Mouse (Mus musculus): ENCODE results near the gene Glipr1. TPM values are rescaled to one million over a fixed set of nuclear protein-coding genes. Genes with fewer than 3 reads are reported as not detected.

Gene Glipr1
- polyA plus RNA-seq, 1 experiment from 2014 or later, result 1.2 TPM

- H3K9ac ChIP-seq, result no peak overlapping the region
- H3K4me3 ChIP-seq, result no peak overlapping the region
- peaks cover 4% of the 10 kb centered on the region; the same call in 1 of the 2 replicates for H3K27me3 ChIP-seq
- no peak overlapping the region for H3K27ac ChIP-seq
- no peaks in the 10 kb centered on the region for H3K36me3 ChIP-seq
- no peak overlapping the region for H3K4me2 ChIP-seq
- WGBS, result 70% methylated on average over 10 of the region's 10 CpGs
- peak; percentile 86 for ATAC-seq (ENCODE audit: low FRiP score)
- H3K9me3 ChIP-seq, result no peaks in the 10 kb centered on the region
- no peaks in the 10 kb centered on the region for H3K4me1 ChIP-seq (replicated peaks)
Observed at GRCm38 (mm10) chr10:111957271-111958045, 45.0 kb downstream of the Glipr1 start.

- WGBS, result 86% methylated on average over 2 of the region's 2 CpGs
- no peak for ATAC-seq (ENCODE audit: low FRiP score)
Observed at GRCm38 (mm10) chr10:111955836-111956235, 46.6 kb downstream of the Glipr1 start.

GRCm38 (mm10) chr10:111949008-111949407, 53.4 kb downstream of the Glipr1 start:
- no peak for ATAC-seq (ENCODE audit: low FRiP score)
- Histone ChIP-seq H3K9ac (no peak overlapping the region), H3K27me3 (no peaks in the 10 kb centered on the region), H3K9me3 (no peaks in the 10 kb centered on the region), H3K36me3 (no peaks in the 10 kb centered on the region), H3K4me1 (replicated peaks) (no peaks in the 10 kb centered on the region), H3K4me2 (no peak overlapping the region), H3K27ac (no peak overlapping the region), H3K4me3 (no peak overlapping the region)
- WGBS, result 43% methylated on average over 4 of the region's 4 CpGs

More at GRCm38 (mm10) chr10:111955836-111956235, 46.6 kb downstream of the Glipr1 start:
- Histone ChIP-seq H3K27ac (no peak overlapping the region), H3K36me3 (no peaks in the 10 kb centered on the region), H3K4me1 (replicated peaks) (no peaks in the 10 kb centered on the region), H3K9me3 (no peaks in the 10 kb centered on the region), H3K27me3 (peaks cover 4% of the 10 kb centered on the region; the same call in 1 of the 2 replicates), H3K4me2 (no peak overlapping the region), H3K4me3 (no peak overlapping the region), H3K9ac (no peak overlapping the region)

- 89% methylated on average over 1 of the region's 1 CpGs for WGBS
- H3K27me3 ChIP-seq, result no peaks in the 10 kb centered on the region
- no peak overlapping the region for H3K4me2 ChIP-seq
- H3K9me3 ChIP-seq, result no peaks in the 10 kb centered on the region
- H3K4me1 ChIP-seq (replicated peaks), result no peaks in the 10 kb centered on the region
- no peak overlapping the region for H3K27ac ChIP-seq
- ATAC-seq (ENCODE audit: low FRiP score), result no peak
- no peaks in the 10 kb centered on the region for H3K36me3 ChIP-seq
- no peak overlapping the region for H3K4me3 ChIP-seq
- no peak overlapping the region for H3K9ac ChIP-seq
Observed at GRCm38 (mm10) chr10:111948041-111948440, 54.4 kb downstream of the Glipr1 start.

- Histone ChIP-seq H3K4me3 (no peak overlapping the region), H3K4me2 (no peak overlapping the region), H3K36me3 (no peaks in the 10 kb centered on the region), H3K4me1 (replicated peaks) (no peaks in the 10 kb centered on the region), H3K27me3 (no peaks in the 10 kb centered on the region), H3K27ac (no peak overlapping the region), H3K9ac (no peak overlapping the region), H3K9me3 (no peaks in the 10 kb centered on the region)
- 87% methylated on average over 3 of the region's 3 CpGs for WGBS
- no peak for ATAC-seq (ENCODE audit: low FRiP score)
Observed at GRCm38 (mm10) chr10:111945563-111945962, 56.9 kb downstream of the Glipr1 start.

- 88% methylated on average over 7 of the region's 7 CpGs for WGBS
- no peaks in the 10 kb centered on the region for H3K27me3 ChIP-seq
- no peaks in the 10 kb centered on the region for H3K4me1 ChIP-seq (replicated peaks)
- no peaks in the 10 kb centered on the region for H3K36me3 ChIP-seq
- no peak overlapping the region for H3K9ac ChIP-seq
- ATAC-seq (ENCODE audit: low FRiP score), result no peak
- no peak overlapping the region for H3K4me3 ChIP-seq
- H3K27ac ChIP-seq, result no peak overlapping the region
- H3K4me2 ChIP-seq, result no peak overlapping the region
- H3K9me3 ChIP-seq, result no peaks in the 10 kb centered on the region
Observed at GRCm38 (mm10) chr10:111943026-111943425, 59.4 kb downstream of the Glipr1 start.

GRCm38 (mm10) chr10:111937146-111937534, 65.3 kb downstream of the Glipr1 start:
- WGBS, result 79% methylated on average over 5 of the region's 5 CpGs
- Histone ChIP-seq H3K4me3 (no peak overlapping the region), H3K4me2 (no peak overlapping the region), H3K9ac (no peak overlapping the region), H3K4me1 (replicated peaks) (peaks cover 19% of the 10 kb centered on the region), H3K27me3 (no peaks in the 10 kb centered on the region), H3K9me3 (no peaks in the 10 kb centered on the region), H3K36me3 (no peaks in the 10 kb centered on the region), H3K27ac (peak overlapping the region; percentile 23; the same call in 1 of the 2 replicates)
- ATAC-seq (ENCODE audit: low FRiP score), result no peak

DNA sequence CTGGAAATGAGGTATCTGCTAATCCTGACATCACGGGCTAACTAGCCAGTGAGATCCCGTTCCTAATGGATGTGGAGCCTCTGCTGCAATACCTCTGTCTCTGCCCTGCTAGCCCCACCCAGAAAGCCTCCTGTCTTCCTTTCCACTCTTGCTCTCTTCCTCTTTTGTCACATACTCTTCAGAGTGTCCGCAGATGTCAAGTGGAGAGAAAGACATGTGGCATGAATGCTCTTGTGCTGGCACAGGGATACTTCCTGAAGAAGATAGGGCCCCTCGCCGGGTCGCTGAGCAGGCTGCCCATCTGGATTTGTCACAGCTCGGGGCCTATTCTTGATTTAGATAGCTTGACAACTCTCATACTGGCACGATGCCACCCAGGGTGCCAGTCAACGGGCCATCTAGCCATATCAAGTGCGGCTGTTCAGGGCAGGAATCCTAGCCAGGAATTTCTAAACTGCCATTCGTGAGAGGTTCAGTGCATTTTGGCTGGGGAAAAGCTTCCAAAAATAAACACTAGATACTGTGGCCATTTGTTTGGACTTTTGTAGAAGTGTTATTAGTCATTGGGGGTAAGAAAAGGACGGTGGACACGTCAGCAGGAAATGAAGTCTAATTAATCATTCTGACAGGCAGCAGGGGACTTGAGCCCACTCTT, 65.8 kb downstream of the Glipr1 start:
- Histone ChIP-seq H3K27ac (peak overlapping the region; percentile 46; the same call in 1 of the 2 replicates), H3K4me2 (no peak overlapping the region), H3K4me1 (replicated peaks) (peaks cover 19% of the 10 kb centered on the region), H3K4me3 (no peak overlapping the region), H3K9me3 (no peaks in the 10 kb centered on the region), H3K27me3 (no peaks in the 10 kb centered on the region), H3K36me3 (no peaks in the 10 kb centered on the region), H3K9ac (no peak overlapping the region)
- ATAC-seq (ENCODE audit: low FRiP score), result peak; percentile 77
- 39% methylated on average over 13 of the region's 13 CpGs for WGBS

DNA sequence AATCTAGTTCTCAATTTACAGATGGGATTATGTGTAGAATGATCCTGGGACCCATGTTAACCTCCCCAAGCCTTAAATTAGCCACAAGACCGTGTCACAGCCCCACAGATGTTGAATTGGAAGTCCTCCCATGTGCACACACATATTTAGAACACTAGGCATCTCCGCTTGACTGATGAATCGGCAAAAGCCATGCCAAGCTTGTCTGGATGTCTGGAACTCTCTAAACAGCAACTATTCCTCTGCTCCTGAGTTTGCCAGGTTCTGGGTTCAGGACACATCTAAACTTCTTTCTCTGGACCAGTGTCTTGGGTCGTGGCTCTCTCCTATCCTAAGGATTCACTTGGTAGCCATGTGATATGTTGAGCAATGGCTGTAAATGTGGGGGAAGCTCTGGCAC, 66.4 kb downstream of the Glipr1 start:
- Histone ChIP-seq H3K27me3 (no peaks in the 10 kb centered on the region), H3K36me3 (no peaks in the 10 kb centered on the region), H3K4me2 (no peak overlapping the region), H3K4me1 (replicated peaks) (peaks cover 19% of the 10 kb centered on the region), H3K9me3 (no peaks in the 10 kb centered on the region), H3K27ac (peak overlapping the region; percentile 46; the same call in 1 of the 2 replicates), H3K9ac (no peak overlapping the region), H3K4me3 (no peak overlapping the region)
- 84% methylated on average over 4 of the region's 4 CpGs for WGBS
- ATAC-seq (ENCODE audit: low FRiP score), result 0 out of 2 replicates have a peak, but pooled peaks have one; percentile 11

Other genes with a start within 250 kb of the Glipr1 start
- 39.2 and 42.1 TPM in 2 replicates for gene Krr1, start 30.0 kb downstream of the Glipr1 start, polyA plus RNA-seq (2015; fragmentation: Nextera tagmentation; extraction: Ambion mirVana)
- gene Glipr1l1, start 57.6 kb upstream of the Glipr1 start, polyA plus RNA-seq (2015; fragmentation: Nextera tagmentation; extraction: Ambion mirVana), result 0.26 TPM in 1 of 2 replicates, not detected in the other
- not detected in 2 replicates for gene Glipr1l2, start 80.7 kb upstream of the Glipr1 start, polyA plus RNA-seq (2015; fragmentation: Nextera tagmentation; extraction: Ambion mirVana)
- 0.38 and 0.45 TPM in 2 replicates for gene Glipr1l3, start 157.7 kb upstream of the Glipr1 start, polyA plus RNA-seq (2015; fragmentation: Nextera tagmentation; extraction: Ambion mirVana)
- 0.45 and 0.62 TPM in 2 replicates for gene Caps2, start 161.0 kb upstream of the Glipr1 start, polyA plus RNA-seq (2015; fragmentation: Nextera tagmentation; extraction: Ambion mirVana)